Mouse (Mus musculus) midbrain, embryonic 16.5 days (tissue): ENCODE data around the gene Lrtm2. TPM values are rescaled to one million over a fixed set of nuclear protein-coding genes. Genes with fewer than 3 reads are reported as not detected.
A peak's percentile ranks its signal among the peaks of the same experiment; 100 is the strongest.
"Not testable (repeated sequence)": the region's sequence is repeated elsewhere in the genome, so short reads cannot be mapped to it uniquely, and the experiment has no call there.

Experiments used
- ATAC-seq: fragments of 200-750 bp; cut with Nextera tagmentation; 2 replicates; pipeline ENCODE4 v1.8.0; 2017; ENCODE audit warnings: moderate TSS enrichment
- H3K27ac ChIP-seq: fragments of 300-500 bp; sonication (generic); 2 replicates; pipeline ENCODE4 v1.5.1; 2014; ENCODE audit warnings: mild to moderate bottlenecking, low read length, mixed read lengths
- H3K27me3 ChIP-seq: fragments of 300-500 bp; sonication (generic); 2 replicates; pipeline ENCODE4 v1.6.1; 2014; ENCODE audit warnings: low read depth, low read length, mixed read lengths; ENCODE audit not compliant: control insufficient read depth, insufficient read depth
- H3K36me3 ChIP-seq: fragments of 300-500 bp; sonication (generic); 2 replicates; pipeline ENCODE4 v1.6.1; 2014; ENCODE audit warnings: mild to moderate bottlenecking, low read length, moderate library complexity, mixed read lengths; ENCODE audit not compliant: control insufficient read depth, insufficient read depth
- H3K4me1 ChIP-seq: fragments of 300-500 bp; sonication (generic); 2 replicates; pipeline ENCODE4 v1.6.1; 2014; ENCODE audit warnings: mild to moderate bottlenecking, low read length, mixed read lengths; ENCODE audit not compliant: control insufficient read depth, insufficient read depth
- H3K4me2 ChIP-seq: fragments of 300-500 bp; sonication (generic); 2 replicates; pipeline ENCODE4 v1.6.1; 2014; ENCODE audit warnings: mild to moderate bottlenecking, low read length, mixed read lengths
- H3K4me3 ChIP-seq: fragments of 300-500 bp; sonication (generic); 2 replicates; pipeline ENCODE4 v1.5.1; 2014; ENCODE audit warnings: low read depth, mild to moderate bottlenecking, low read length, moderate library complexity, mixed read lengths
- H3K9ac ChIP-seq: fragments of 300-500 bp; sonication (generic); 2 replicates; pipeline ENCODE4 v1.6.1; 2014; ENCODE audit warnings: low read depth, low read length, mixed read lengths
- H3K9me3 ChIP-seq: fragments of 300-500 bp; sonication (generic); replicated peaks from 2 replicates; pipeline ENCODE4 v1.6.1; 2014; ENCODE audit warnings: mild to moderate bottlenecking, low read length, mixed read lengths; ENCODE audit not compliant: control insufficient read depth, poor library complexity, severe bottlenecking
- WGBS: fragments of 180-500 bp; shearing (Covaris S2); extraction: QIAGEN DNeasy Blood & Tissue Kit; methylation state at CpG from one replicate; pipeline ENCODE4 v1.1.7; 2014; 5-methylcytosine and 5-hydroxymethylcytosine counted together
- polyA plus RNA-seq: library from polyadenylated mRNA; unstranded; fragments of >200 nt; fragmentation: Nextera tagmentation; extraction: Ambion mirVana; gene quantifications from 2 replicates; pipeline ENCODE4 v1.2.1, GENCODE M21; 2015

Lrtm2 gene
- polyA plus RNA-seq, 1 experiment from 2014 or later, result 16.9 TPM

DNA sequence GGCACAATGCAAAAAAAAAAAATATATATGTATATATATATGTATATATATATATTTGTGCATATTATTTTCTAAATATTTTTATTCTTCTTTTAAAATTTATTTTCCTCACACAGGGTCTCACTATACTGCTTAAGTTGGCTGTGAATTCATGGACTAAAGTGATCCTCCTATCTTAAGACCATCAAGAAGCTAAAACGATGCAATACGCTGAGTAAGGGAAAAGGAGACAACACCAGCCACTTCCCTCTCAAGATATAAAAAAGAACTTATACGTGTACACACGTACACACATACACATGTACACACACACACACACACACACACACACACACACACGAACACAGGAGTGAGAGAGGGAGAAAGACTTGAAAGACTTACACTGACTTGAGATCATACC is 33.0 kb upstream of the Lrtm2 start:
- Histone ChIP-seq H3K4me3 (no peak overlapping the region), H3K4me1 (no peaks in the 10 kb centered on the region), H3K27me3 (no peaks in the 10 kb centered on the region), H3K27ac (no peak overlapping the region), H3K36me3 (peaks cover 9% of the 10 kb centered on the region), H3K4me2 (no peak overlapping the region), H3K9me3 (no peaks in the 10 kb centered on the region), H3K9ac (no peak overlapping the region)
- ATAC-seq, result no peak
- WGBS, result 93% methylated on average over 5 of the region's 5 CpGs

DNA sequence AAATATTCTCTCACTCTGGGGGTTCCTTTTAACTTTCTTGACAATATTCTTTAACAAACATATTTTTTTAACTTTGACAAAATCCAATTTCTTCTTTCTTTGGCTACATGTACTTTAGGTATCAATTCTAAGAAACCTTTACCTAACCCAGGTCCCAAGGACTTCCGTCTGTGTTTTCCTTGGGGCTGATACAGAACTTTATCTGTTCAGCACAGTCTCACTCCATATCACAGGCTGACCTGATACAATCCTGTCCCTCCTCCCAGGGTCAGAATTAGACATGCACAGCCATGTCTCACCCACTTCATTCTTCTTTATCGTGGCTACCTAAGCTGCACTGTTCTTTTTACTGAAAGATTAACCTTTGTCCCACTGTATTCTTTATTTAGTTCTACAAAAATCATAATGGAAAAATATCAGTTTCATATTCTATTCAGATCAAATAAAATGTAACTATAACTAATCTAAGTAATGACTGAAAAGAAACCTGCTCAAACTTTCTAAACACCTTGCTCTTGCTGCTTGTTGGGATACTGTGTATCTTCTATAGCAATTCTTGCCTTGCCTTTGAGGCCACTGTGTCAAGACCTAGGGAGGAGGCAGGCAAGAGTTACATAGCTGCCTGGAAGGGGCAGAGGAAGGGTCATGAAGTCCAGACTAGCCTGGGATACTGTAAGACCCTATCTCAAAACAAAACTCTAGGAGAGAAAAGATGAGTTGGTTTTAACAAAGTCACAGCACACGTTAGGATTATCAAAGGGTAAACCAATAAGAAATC is 30.5 kb upstream of the Lrtm2 start:
- H3K27ac ChIP-seq, result no peak overlapping the region
- H3K9ac ChIP-seq, result no peak overlapping the region
- H3K4me2 ChIP-seq, result no peak overlapping the region
- H3K27me3 ChIP-seq, result no peaks in the 10 kb centered on the region
- ATAC-seq, result no peak
- 85% methylated on average over 3 of the region's 3 CpGs for WGBS
- H3K4me3 ChIP-seq, result no peak overlapping the region
- no peaks in the 10 kb centered on the region for H3K9me3 ChIP-seq
- no peaks in the 10 kb centered on the region for H3K4me1 ChIP-seq
- H3K36me3 ChIP-seq, result peaks cover 15% of the 10 kb centered on the region

DNA sequence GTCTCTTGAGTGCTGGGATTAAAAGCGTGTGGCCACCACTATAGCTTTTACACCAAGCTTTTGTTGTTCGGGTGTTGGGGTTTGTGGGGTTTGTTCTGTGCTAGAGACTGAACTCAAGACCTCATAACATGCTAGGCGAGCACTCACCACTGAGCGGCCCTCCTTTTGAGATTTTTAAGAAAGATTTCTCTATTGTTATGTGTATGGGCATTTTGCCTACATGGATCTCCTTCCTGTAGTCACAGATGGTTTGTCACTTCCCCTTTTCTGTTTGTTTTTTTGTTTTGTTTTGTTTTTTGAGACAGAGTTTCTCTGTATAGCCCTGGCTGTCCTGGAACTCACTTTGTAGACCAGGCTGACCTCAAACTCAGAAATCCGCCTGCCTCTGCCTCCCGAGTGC is 29.7 kb upstream of the Lrtm2 start:
- H3K4me1 ChIP-seq, ATAC-seq, H3K4me2 ChIP-seq, H3K9ac ChIP-seq, H3K4me3 ChIP-seq, H3K27ac ChIP-seq, H3K9me3 ChIP-seq, H3K27me3 ChIP-seq: not testable (repeated sequence)
- peaks cover 15% of the 10 kb centered on the region for H3K36me3 ChIP-seq
- 95% methylated on average over 6 of the region's 6 CpGs for WGBS

DNA sequence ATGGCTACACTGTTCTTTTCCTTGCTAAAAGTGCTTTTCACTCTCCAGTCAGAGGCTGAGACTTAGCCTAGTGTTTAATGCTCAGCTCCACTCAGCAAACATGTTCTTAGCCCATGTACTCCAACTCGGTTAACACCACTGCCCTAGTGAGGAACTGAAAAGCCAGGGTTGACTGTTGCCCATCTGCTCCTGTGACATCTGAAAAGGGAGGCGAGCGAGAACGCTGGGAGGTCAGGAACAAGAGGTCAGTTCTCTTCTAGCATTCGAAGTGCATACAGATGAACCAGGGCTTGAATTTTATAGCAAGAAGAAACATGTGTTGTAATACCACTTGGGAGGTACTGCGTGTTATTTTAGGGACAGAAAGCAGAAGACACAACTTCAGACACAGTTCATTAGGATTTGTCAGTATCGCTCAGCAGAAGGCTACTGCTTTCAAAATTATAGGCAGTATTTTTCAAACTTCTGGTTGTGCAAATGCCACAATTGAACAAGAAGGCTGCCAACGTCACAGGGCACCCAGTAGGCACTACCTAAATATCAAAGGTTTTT is 27.5 kb upstream of the Lrtm2 start:
- Histone ChIP-seq H3K4me1 (no peaks in the 10 kb centered on the region), H3K4me3 (no peak overlapping the region), H3K27ac (no peak overlapping the region), H3K4me2 (no peak overlapping the region), H3K9ac (no peak overlapping the region), H3K36me3 (peaks cover 20% of the 10 kb centered on the region), H3K9me3 (no peaks in the 10 kb centered on the region), H3K27me3 (no peaks in the 10 kb centered on the region)
- 88% methylated on average over 8 of the region's 8 CpGs for WGBS
- no peak for ATAC-seq

DNA sequence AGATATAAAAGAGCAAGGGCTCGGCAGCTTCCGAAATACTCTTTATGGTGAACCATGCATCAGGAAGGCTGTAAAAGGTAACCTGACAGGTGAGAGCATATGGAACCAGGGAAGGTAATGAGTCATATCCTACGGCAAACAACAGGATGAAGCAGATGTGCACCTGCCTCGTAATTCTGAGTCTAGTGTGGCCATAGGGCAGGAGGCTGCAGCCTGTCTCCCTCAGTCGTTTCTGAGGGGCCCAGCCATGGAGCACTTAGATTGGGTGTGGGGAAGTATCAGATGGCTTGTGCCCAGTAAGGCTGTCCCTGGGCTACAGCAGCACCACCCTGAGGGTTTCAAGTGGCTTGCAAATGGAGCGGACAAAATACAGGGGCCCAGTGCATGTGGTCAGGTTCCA is 21.9 kb upstream of the Lrtm2 start:
- WGBS, result 91% methylated on average over 6 of the region's 6 CpGs
- H3K27me3 ChIP-seq, result no peaks in the 10 kb centered on the region
- H3K9ac ChIP-seq, result no peak overlapping the region
- no peak overlapping the region for H3K27ac ChIP-seq
- no peak for ATAC-seq
- H3K4me2 ChIP-seq, result no peak overlapping the region
- no peaks in the 10 kb centered on the region for H3K9me3 ChIP-seq
- H3K4me3 ChIP-seq, result no peak overlapping the region
- peaks cover 11% of the 10 kb centered on the region for H3K36me3 ChIP-seq
- H3K4me1 ChIP-seq, result no peaks in the 10 kb centered on the region

DNA sequence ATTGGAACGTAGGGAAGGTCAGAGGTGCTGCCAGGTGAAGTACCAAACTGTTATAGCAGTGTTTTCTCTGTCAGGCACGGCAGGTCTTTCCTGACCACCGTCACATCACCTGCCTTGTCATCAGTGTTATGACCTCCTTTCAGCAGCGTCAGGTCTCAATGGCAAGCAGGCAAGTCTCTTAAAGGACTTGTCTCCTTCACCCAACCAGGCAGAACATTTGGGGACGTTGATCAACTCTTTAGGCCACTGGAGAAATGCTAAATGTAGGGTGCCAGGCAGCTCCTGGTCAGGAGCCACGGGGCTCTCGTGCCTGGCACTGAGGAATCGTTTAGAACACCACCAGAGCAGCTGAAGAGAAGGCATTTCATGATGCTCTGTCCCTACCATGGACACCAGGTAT is 21.1 kb upstream of the Lrtm2 start:
- H3K4me3 ChIP-seq, result no peak overlapping the region
- 87% methylated on average over 8 of the region's 8 CpGs for WGBS
- no peak overlapping the region for H3K4me2 ChIP-seq
- no peaks in the 10 kb centered on the region for H3K4me1 ChIP-seq
- H3K9me3 ChIP-seq, result no peaks in the 10 kb centered on the region
- no peak overlapping the region for H3K9ac ChIP-seq
- no peak for ATAC-seq
- H3K27ac ChIP-seq, result no peak overlapping the region
- H3K36me3 ChIP-seq, result peaks cover 7% of the 10 kb centered on the region
- H3K27me3 ChIP-seq, result no peaks in the 10 kb centered on the region

DNA sequence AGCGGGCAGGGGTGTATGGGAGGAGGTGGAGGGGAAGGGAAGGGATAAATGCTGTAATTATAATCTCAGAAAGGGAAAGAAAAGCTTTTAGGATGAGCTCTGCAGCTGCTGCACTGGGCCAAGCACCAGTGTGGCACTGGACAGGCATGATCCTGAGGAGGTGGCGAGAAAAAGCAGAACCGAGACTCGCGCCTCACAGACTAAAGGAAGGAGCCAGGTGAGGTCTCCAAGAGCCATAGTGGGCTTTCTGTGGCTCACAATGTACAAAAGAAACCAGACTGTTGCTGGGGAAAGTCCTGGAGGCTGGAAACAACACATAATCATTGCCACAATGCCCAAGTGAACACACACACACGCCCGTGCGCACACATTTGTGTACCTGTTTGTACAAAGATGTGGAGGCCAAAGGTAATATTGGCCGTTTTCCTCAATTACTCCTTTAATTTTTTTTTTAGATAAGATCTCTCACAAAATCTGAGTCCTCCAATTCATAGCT is 20.2 kb upstream of the Lrtm2 start:
- H3K9me3 ChIP-seq, result no peaks in the 10 kb centered on the region
- no peak overlapping the region for H3K4me2 ChIP-seq
- no peak overlapping the region for H3K4me3 ChIP-seq
- H3K36me3 ChIP-seq, result peaks cover 5% of the 10 kb centered on the region; the same call in 1 of the 2 replicates
- 82% methylated on average over 9 of the region's 9 CpGs for WGBS
- H3K27ac ChIP-seq, result no peak overlapping the region
- ATAC-seq, result no peak
- no peak overlapping the region for H3K9ac ChIP-seq
- H3K4me1 ChIP-seq, result no peaks in the 10 kb centered on the region
- no peaks in the 10 kb centered on the region for H3K27me3 ChIP-seq

DNA sequence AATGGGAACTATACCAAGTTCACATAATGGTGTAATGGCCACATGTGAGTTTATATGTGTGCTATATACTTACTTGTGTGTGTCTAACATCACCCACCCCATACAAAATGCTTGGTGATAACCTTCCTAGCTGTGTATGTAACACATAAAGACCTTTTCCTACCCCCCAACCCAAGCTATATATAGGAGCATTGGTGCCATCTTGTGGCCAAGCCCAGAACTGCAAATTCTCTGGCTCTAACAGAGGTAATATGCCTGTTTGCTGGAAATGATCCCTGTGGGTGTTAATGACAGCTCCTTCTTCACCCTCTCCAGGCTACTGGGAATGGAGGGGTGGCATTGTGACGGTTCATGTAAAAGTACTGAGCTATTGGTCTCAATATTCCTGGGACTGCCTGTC is 17.7 kb upstream of the Lrtm2 start:
- 0% methylated on average over 1 of the region's 1 CpGs for WGBS
- Histone ChIP-seq H3K9me3 (no peaks in the 10 kb centered on the region), H3K9ac (no peak overlapping the region), H3K27ac (no peak overlapping the region), H3K4me1 (no peaks in the 10 kb centered on the region), H3K4me3 (no peak overlapping the region), H3K27me3 (no peaks in the 10 kb centered on the region), H3K4me2 (no peak overlapping the region), H3K36me3 (no peaks in the 10 kb centered on the region)
- ATAC-seq, result peak; percentile 57

DNA sequence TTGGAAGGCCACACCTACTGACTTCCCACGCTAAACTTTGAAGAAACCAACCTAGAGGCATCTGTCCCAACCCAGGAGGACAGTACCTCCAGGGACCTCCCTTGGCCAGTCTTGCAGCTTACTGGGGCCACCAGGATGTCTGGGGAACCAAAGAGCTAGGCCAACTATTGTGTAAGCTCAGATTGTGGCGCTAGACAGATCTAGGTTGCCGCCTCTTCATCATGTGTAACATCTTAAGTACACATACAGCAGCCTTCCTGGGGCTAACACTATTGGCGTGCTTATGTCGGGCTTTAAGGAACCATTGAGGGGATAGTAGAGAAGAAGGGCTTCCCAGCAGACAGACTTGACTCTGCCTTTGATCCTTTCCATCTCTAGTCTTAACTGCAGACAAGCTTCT is 17.2 kb upstream of the Lrtm2 start:
- H3K36me3 ChIP-seq, result no peaks in the 10 kb centered on the region
- H3K4me1 ChIP-seq, result no peaks in the 10 kb centered on the region
- H3K9ac ChIP-seq, result no peak overlapping the region
- 68% methylated on average over 5 of the region's 5 CpGs for WGBS
- H3K27ac ChIP-seq, result no peak overlapping the region
- ATAC-seq, result no peak
- no peak overlapping the region for H3K4me3 ChIP-seq
- no peak overlapping the region for H3K4me2 ChIP-seq
- H3K27me3 ChIP-seq, result no peaks in the 10 kb centered on the region
- no peaks in the 10 kb centered on the region for H3K9me3 ChIP-seq
